Mouse (Mus musculus) liver, embryonic 13.5 days (tissue): ENCODE results near the gene Polr3e. TPM values are rescaled to one million over a fixed set of nuclear protein-coding genes. Genes with fewer than 3 reads are reported as not detected.
A peak's percentile ranks its signal among the peaks of the same experiment; 100 is the strongest.
"Not testable (repeated sequence)": the region's sequence is repeated elsewhere in the genome, so short reads cannot be mapped to it uniquely, and the experiment has no call there.

Experiments used
- ATAC-seq: fragments of 200-750 bp; cut with Nextera tagmentation; 2 replicates; pipeline ENCODE4 v1.8.0; 2017; ENCODE audit warnings: low read depth, mild to moderate bottlenecking, moderate number of reproducible peaks, moderate library complexity
- DNase-seq: peaks from one replicate; pipeline ENCODE4 v3.0.0; 2022
- H3K27ac ChIP-seq: fragments of 300-500 bp; sonication (generic); 2 replicates; pipeline ENCODE4 v1.5.1; 2015; ENCODE audit warnings: moderate library complexity, mild to moderate bottlenecking, inconsistent platforms
- H3K27me3 ChIP-seq: fragments of 300-500 bp; sonication (generic); 2 replicates; pipeline ENCODE4 v1.6.1; 2015; ENCODE audit warnings: mild to moderate bottlenecking, inconsistent platforms
- H3K36me3 ChIP-seq: fragments of 300-500 bp; sonication (generic); 2 replicates; pipeline ENCODE4 v1.6.1; 2015; ENCODE audit warnings: mild to moderate bottlenecking, inconsistent platforms
- H3K4me1 ChIP-seq: fragments of 300-500 bp; sonication (generic); replicated peaks from 2 replicates; pipeline ENCODE4 v1.6.1; 2015; ENCODE audit warnings: inconsistent platforms
- H3K4me2 ChIP-seq: fragments of 300-500 bp; sonication (generic); 2 replicates; pipeline ENCODE4 v1.6.1; 2015; ENCODE audit warnings: inconsistent platforms, mild to moderate bottlenecking, moderate library complexity
- H3K4me3 ChIP-seq: fragments of 300-500 bp; sonication (generic); replicated peaks from 2 replicates; pipeline ENCODE4 v1.5.1; 2015; ENCODE audit warnings: mild to moderate bottlenecking, inconsistent platforms
- H3K9ac ChIP-seq: fragments of 300-500 bp; sonication (generic); 2 replicates; pipeline ENCODE4 v1.6.1; 2015; ENCODE audit warnings: mild to moderate bottlenecking, inconsistent platforms
- H3K9me3 ChIP-seq: fragments of 300-500 bp; sonication (generic); replicated peaks from 2 replicates; pipeline ENCODE4 v1.6.1; 2016; ENCODE audit warnings: inconsistent platforms
- WGBS: fragments of 180-500 bp; shearing (Covaris S2); methylation state at CpG from one replicate; pipeline ENCODE4 v1.1.7; 2015; ENCODE audit not compliant: insufficient replicate concordance; 5-methylcytosine and 5-hydroxymethylcytosine counted together
- polyA plus RNA-seq: library from polyadenylated mRNA; unstranded; fragments of >200 nt; fragmentation: Nextera tagmentation; extraction: Ambion mirVana; gene quantifications from 2 replicates; pipeline ENCODE4 v1.2.1, GENCODE M21; 2015

Gene Polr3e
- polyA plus RNA-seq, 1 experiment from 2014 or later, result 19.3 TPM

DNA sequence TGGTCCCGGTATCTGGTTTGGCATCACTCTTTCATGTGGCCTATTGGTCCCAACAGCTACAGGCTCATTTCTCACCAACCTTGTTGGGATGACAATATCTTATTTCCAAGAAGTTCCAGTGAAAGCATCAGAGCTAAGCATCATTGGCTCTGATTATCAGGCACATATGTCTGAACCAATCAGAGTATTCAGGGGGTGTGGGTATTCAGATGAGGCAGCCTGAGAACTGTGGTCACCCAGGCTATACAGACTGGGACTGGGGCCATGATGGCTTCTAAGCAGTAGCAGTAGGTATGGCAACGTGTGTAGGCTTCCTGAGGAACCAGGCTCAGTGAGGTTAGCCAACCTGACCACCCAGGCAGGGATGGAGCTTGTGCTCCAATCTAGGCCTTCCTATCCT, 36.1 kb upstream of the Polr3e start:
- no peaks in the 10 kb centered on the region for H3K9me3 ChIP-seq
- peaks cover 89% of the 10 kb centered on the region for H3K36me3 ChIP-seq
- DNase-seq (no peak), ATAC-seq (peak; percentile 32)
- peak overlapping the region; percentile 33 for H3K9ac ChIP-seq
- peak overlapping the region; percentile 93 for H3K27ac ChIP-seq
- H3K4me1 ChIP-seq, result peaks cover 92% of the 10 kb centered on the region
- peak overlapping the region; percentile 81 for H3K4me2 ChIP-seq
- H3K27me3 ChIP-seq, result no peaks in the 10 kb centered on the region
- 74% methylated on average over 2 of the region's 2 CpGs for WGBS
- no peak overlapping the region; the same call in 1 of the 2 replicates for H3K4me3 ChIP-seq

DNA sequence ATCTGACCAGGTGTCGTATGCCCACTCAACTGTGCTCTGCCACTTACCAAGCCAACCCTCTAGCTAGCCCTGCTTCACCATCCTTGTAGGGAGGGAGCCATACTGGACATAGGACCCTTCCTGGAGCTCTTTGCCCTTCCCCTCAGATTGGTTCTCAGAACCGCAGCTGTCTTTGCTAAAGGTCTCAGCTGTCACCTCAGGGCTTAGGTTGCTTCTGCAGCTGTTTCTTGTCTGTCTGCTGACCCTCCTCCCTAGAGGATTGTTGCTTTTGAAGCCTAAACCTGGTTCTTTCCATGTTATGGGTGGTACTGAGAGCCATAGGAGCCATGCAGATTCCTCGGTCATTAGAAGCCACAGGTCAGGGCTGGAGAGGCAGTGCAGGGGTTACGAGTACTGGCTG, 34.9 kb upstream of the Polr3e start:
- H3K4me2 ChIP-seq, result no peak overlapping the region
- H3K4me3 ChIP-seq, result no peak overlapping the region
- DNase-seq (no peak), ATAC-seq (no peak)
- H3K27ac ChIP-seq, result peak overlapping the region; percentile 93; the same call in 1 of the 2 replicates
- H3K9me3 ChIP-seq, result no peaks in the 10 kb centered on the region
- no peaks in the 10 kb centered on the region for H3K27me3 ChIP-seq
- WGBS, result 78% methylated on average over 4 of the region's 4 CpGs
- H3K36me3 ChIP-seq, result peaks cover 95% of the 10 kb centered on the region
- no peak overlapping the region for H3K9ac ChIP-seq
- H3K4me1 ChIP-seq, result peaks cover 81% of the 10 kb centered on the region

DNA sequence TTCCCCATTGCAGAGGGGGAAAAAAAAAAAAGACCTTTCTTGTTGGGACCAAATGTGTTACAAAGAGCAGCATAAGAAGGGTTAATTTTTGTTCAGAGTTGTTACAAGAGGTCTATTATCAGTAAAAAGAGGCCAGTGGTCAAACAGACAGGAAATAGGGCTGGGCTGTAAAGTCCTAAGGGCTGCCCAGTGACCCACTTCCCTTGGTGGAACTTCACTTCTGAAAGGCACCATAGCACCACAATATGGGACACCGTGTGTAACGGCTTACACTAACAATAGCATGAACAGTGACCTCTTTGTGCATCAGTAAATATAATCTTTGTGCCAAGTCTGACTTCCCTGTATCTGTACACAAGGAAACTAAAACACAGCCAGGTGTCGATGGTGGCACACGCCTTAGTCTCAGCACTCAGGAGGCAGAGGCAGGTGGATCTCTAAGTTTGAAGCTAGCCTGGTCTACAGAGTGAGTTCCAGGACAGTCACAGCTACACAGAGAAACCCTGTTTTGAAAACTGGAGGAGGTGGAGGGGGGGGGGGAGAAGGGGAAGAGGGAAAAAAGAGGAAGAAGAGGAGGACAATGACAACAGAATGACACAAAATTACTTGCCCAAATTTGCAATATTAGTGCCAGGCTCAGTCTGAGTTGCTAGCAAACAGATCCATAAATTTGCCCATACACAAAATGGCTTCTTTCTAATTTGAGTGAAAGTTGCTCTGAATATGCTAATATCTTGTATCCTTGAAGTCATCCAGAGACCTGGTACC, 33.8 kb upstream of the Polr3e start:
- peaks cover 71% of the 10 kb centered on the region for H3K4me1 ChIP-seq
- no peaks in the 10 kb centered on the region for H3K9me3 ChIP-seq
- no peak overlapping the region for H3K9ac ChIP-seq
- peak overlapping the region; percentile 93 for H3K27ac ChIP-seq
- no peak overlapping the region for H3K4me3 ChIP-seq
- no peak overlapping the region for H3K4me2 ChIP-seq
- DNase-seq (no peak), ATAC-seq (no peak)
- peaks cover 98% of the 10 kb centered on the region for H3K36me3 ChIP-seq
- WGBS, result 55% methylated on average over 4 of the region's 4 CpGs
- no peaks in the 10 kb centered on the region for H3K27me3 ChIP-seq

DNA sequence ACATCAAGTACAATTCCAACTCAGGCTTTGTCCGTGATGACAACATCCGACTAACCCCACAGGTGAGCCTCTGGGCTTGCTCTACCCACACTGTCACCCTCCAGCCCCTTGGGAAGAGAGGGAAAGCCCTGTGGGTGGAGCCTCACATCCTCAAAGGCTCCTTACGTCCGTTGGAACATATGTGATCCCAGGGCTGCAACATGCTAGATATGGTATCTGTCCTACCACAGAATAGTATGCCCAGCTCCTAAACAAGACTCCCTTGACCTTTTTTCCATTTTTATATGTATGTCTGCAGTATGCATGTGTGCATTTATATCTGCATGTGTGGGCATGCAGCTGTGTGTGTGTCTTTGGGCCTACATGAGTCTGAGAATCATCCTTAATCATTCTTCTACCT, 32.8 kb upstream of the Polr3e start:
- 60% methylated on average over 4 of the region's 4 CpGs for WGBS
- DNase-seq (no peak), ATAC-seq (peak; percentile 27)
- H3K9me3 ChIP-seq, result no peaks in the 10 kb centered on the region
- no peak overlapping the region for H3K4me2 ChIP-seq
- H3K4me3 ChIP-seq, result no peak overlapping the region
- no peak overlapping the region for H3K9ac ChIP-seq
- H3K36me3 ChIP-seq, result peaks cover 99% of the 10 kb centered on the region
- no peaks in the 10 kb centered on the region for H3K27me3 ChIP-seq
- H3K27ac ChIP-seq, result peak overlapping the region; percentile 93
- peaks cover 61% of the 10 kb centered on the region for H3K4me1 ChIP-seq

DNA sequence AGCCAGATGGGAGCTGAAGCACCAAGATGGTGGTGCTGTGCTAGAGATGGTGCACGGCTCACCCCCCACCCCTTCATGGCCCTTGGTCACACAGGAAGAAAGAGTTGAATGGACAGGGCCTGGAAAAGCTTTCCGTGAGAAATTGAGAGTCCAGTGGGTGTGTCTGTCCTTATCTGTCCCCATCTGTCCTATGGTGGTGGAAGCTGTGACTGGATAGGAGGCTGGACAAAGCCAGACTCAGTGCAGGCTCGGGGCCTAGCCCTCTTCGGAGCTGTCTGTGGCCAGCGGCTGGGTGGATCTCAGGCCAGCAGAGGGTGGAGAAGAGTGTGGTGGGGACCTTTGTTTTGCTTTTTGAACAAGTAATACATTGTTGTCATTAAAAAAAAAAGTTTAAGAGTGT, 24.4 kb upstream of the Polr3e start:
- H3K9me3 ChIP-seq, result no peaks in the 10 kb centered on the region
- ATAC-seq (peak; percentile 81), DNase-seq (no peak)
- no peaks in the 10 kb centered on the region for H3K27me3 ChIP-seq
- H3K9ac ChIP-seq, result 0 out of 2 replicates have a peak overlapping the region, but pooled peaks have one; percentile 27
- H3K4me3 ChIP-seq, result no peak overlapping the region
- H3K4me2 ChIP-seq, result no peak overlapping the region
- H3K27ac ChIP-seq, result peak overlapping the region; percentile 62
- WGBS, result 47% methylated on average over 5 of the region's 5 CpGs
- H3K4me1 ChIP-seq, result peaks cover 15% of the 10 kb centered on the region
- H3K36me3 ChIP-seq, result peaks cover 97% of the 10 kb centered on the region

DNA sequence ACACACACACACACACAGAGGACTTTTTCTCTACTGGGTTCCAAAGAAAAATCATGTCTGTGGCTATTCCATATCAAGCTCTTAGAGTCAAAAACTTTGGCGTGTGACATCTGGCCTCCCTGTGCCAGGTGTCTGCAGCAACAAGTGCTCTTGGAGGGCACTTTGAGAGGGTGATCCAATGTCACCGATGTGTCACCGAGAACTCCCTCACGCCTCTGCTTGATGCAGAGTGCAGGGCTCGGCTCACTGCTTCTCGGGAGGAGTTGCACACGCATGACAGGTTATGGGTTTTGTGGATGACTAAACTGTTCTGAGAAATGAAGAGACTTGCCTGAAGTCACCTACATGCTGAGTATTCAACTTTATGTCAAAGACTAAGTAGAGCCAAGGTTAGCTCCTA, 20.5 kb upstream of the Polr3e start:
- Histone ChIP-seq H3K9me3 (no peaks in the 10 kb centered on the region), H3K9ac (no peak overlapping the region), H3K36me3 (peaks cover 95% of the 10 kb centered on the region), H3K4me2 (no peak overlapping the region), H3K27ac (no peak overlapping the region), H3K4me1 (peaks cover 12% of the 10 kb centered on the region), H3K4me3 (no peak overlapping the region), H3K27me3 (no peaks in the 10 kb centered on the region)
- ATAC-seq (no peak), DNase-seq (no peak)
- 92% methylated on average over 7 of the region's 7 CpGs for WGBS

DNA sequence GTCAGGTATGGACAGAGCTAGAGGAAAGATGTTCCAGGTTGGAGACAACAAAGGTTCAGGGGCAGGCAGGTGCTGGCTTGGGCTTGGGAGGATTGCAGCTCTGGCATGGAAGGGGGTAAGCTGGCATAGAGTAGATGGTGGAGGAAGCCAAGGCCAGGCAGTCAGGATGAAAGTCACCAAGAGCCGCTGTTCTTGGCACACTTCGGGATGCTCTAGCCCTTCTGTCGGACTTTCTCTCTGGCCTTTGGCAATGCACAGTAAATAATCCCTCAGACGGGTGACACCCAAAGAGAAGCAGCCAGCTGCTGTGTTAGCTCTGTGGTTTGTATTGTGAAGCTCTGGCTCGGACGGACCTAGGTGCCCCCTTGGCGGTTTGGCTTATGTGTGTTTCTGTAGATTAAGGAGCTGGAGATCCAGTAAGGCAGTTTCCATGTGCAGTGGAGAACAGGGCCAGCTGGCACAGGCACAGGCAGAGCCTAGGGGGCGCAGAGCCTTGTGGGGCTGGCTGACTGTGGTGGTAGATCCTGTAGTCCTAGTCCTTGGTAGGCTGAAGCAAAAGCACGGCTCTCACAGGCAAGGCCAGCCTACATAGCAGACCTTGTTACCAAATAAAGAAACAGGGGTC, 19.7 kb upstream of the Polr3e start:
- Histone ChIP-seq H3K9me3 (no peaks in the 10 kb centered on the region), H3K4me1 (peaks cover 7% of the 10 kb centered on the region), H3K36me3 (peaks cover 96% of the 10 kb centered on the region), H3K4me3 (no peak overlapping the region), H3K4me2 (no peak overlapping the region), H3K9ac (no peak overlapping the region), H3K27ac (no peak overlapping the region), H3K27me3 (no peaks in the 10 kb centered on the region)
- 91% methylated on average over 9 of the region's 9 CpGs for WGBS
- ATAC-seq (no peak), DNase-seq (no peak)

DNA sequence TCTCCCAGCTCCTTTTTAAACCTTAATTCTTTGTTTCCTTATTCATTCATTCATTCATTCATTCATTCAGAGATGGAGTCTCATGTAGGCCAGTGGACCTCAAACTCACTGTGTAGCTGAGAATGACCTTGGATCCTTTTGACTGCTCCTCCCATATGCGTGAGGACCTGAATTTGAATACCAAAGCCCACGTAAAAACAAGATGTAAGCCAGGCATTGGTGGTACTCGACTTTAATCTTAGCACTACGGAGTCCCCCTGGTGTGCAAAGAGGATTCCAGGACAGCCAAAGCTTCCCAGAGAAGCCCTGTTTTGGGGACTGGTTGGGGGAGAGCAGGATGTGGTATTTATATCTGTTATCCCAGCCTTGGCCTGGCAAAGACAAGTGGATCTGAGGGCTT, 17.4 kb upstream of the Polr3e start:
- no peaks in the 10 kb centered on the region for H3K9me3 ChIP-seq
- no peak overlapping the region for H3K9ac ChIP-seq
- H3K27ac ChIP-seq, result no peak overlapping the region
- H3K4me3 ChIP-seq, result no peak overlapping the region
- H3K36me3 ChIP-seq, result peaks cover 92% of the 10 kb centered on the region
- WGBS, result 77% methylated on average over 4 of the region's 4 CpGs
- H3K4me1 ChIP-seq, result no peaks in the 10 kb centered on the region
- no peaks in the 10 kb centered on the region for H3K27me3 ChIP-seq
- no peak overlapping the region for H3K4me2 ChIP-seq
- DNase-seq (no peak), ATAC-seq (no peak)

DNA sequence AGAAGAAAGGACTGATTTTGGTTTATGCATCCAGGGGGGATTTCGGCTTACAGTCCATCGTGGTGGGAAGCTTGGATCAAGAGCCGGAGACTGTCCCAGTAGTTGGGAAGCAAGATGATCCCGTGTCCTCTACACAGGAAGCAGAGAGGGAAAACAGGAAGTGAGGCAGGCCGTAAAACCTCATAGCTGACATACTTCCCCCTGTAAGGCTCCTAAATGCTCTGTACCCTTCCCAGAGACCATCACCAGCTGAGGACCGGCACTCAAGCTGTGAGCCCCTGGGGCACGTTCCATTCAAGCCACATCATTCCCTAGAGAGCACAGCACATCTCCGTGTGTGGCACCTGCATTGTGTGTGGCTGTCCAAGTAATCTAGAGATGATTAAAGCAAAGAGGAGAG, 15.8 kb upstream of the Polr3e start:
- Histone ChIP-seq H3K9ac (no peak overlapping the region), H3K27ac (no peak overlapping the region), H3K4me2 (no peak overlapping the region), H3K9me3 (no peaks in the 10 kb centered on the region), H3K36me3 (peaks cover 88% of the 10 kb centered on the region), H3K4me3 (no peak overlapping the region), H3K27me3 (no peaks in the 10 kb centered on the region), H3K4me1 (no peaks in the 10 kb centered on the region)
- DNase-seq, result no peak
- ATAC-seq, result no peak
- WGBS, result 55% methylated on average over 8 of the region's 8 CpGs

DNA sequence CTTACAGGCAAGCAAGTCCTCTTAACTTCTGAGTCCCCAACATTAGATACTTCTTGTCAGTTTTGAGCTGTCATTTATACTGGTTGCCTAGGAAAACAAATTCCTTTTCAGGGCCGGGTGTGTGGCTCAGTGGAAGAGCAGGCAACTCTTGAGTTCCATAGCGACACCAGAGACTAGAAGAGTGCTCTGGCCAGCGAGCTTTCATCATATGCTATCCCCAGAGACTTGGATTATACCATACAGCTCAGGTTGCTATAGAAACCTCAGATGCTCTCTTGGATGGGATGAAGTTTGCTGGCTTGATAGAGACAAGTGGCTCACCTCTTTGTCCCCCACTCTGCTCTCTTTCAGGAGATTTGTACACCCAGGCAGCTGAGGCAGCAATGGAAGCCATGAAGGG, 14.6 kb upstream of the Polr3e start:
- no peaks in the 10 kb centered on the region for H3K4me1 ChIP-seq
- no peak for DNase-seq
- ATAC-seq, result no peak
- H3K9ac ChIP-seq, result no peak overlapping the region
- H3K27me3 ChIP-seq, result no peaks in the 10 kb centered on the region
- no peak overlapping the region for H3K4me2 ChIP-seq
- no peak overlapping the region for H3K27ac ChIP-seq
- no peaks in the 10 kb centered on the region for H3K9me3 ChIP-seq
- H3K36me3 ChIP-seq, result peaks cover 75% of the 10 kb centered on the region
- WGBS, result 79% methylated on average over 3 of the region's 3 CpGs
- no peak overlapping the region for H3K4me3 ChIP-seq

DNA sequence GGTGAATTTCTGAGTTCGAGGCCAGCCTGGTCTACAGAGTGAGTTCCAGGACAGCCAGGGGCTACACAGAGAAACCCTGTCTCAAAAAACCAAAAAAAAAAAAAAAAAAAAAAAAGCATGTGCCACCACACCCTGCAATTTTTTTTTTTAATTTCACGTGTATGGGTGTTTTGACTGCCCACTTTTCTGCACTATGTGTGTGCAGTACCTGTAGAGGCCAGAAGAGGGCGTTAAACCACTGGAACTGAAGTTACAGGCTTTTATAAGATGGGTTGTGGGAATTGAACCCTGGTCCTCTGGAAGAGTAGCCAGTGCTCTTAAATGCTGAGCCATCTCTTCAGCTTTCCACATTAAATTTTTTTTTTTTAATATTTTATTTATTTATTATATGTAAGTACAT, 7.4 kb upstream of the Polr3e start:
- not testable (repeated sequence) for H3K4me3 ChIP-seq, H3K27me3 ChIP-seq, DNase-seq, H3K4me2 ChIP-seq, ATAC-seq, H3K9ac ChIP-seq, H3K27ac ChIP-seq, H3K4me1 ChIP-seq, H3K36me3 ChIP-seq, H3K9me3 ChIP-seq
- 53% methylated on average over 3 of the region's 3 CpGs for WGBS

DNA sequence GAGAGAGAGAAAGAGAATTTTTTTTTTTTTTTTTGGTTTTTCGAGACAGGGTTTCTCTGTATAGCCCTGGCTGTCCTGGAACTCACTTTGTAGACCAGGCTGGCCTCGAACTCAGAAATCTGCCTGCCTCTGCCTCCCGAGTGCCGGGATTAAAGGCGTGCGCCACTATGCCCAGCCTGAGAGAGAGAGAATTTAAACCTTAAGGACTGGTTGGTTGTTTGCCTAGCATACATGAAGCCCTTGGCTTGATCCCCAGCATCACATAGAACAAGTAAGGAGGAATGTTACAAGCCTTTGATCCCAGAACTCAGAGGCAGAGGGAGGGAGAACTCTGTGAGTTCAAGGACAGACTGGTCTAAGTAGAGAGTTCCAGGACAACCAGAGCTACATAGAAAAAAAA, 6.3 kb upstream of the Polr3e start:
- not testable (repeated sequence) for H3K27me3 ChIP-seq, H3K4me2 ChIP-seq, H3K9ac ChIP-seq, H3K4me1 ChIP-seq, ATAC-seq, H3K4me3 ChIP-seq, DNase-seq, H3K27ac ChIP-seq, H3K9me3 ChIP-seq, H3K36me3 ChIP-seq
- WGBS, result 73% methylated on average over 6 of the region's 6 CpGs
